Mouse (Mus musculus) forebrain, embryonic 11.5 days (tissue): ENCODE measurements around the gene Tiam2. TPM values are rescaled to one million over a fixed set of nuclear protein-coding genes. Genes with fewer than 3 reads are reported as not detected.

Experiments used
- ATAC-seq: fragments of 200-750 bp; cut with Nextera tagmentation; replicated peaks from 2 replicates; pipeline ENCODE4 v1.8.0; 2017; ENCODE audit warnings: moderate TSS enrichment; ENCODE audit not compliant: low FRiP score
- DNase-seq: peaks from one replicate; pipeline ENCODE4 v3.0.0-alpha.2; 2017; ENCODE audit warnings: low spot score
- H3K27ac ChIP-seq: fragments of 300-500 bp; sonication (generic); 2 replicates; pipeline ENCODE4 v1.5.1; 2014; ENCODE audit warnings: low read depth, low read length
- H3K27me3 ChIP-seq: fragments of 300-500 bp; sonication (generic); 2 replicates; pipeline ENCODE4 v1.6.1; 2014; ENCODE audit warnings: mild to moderate bottlenecking, low read length, mixed read lengths; ENCODE audit not compliant: control insufficient read depth, insufficient read depth
- H3K36me3 ChIP-seq: fragments of 300-500 bp; sonication (generic); 2 replicates; pipeline ENCODE4 v1.6.1; 2014; ENCODE audit warnings: mild to moderate bottlenecking, low read length, moderate library complexity, mixed read lengths; ENCODE audit not compliant: control insufficient read depth, insufficient read depth
- H3K4me1 ChIP-seq: fragments of 300-500 bp; sonication (generic); replicated peaks from 2 replicates; pipeline ENCODE4 v1.6.1; 2014; ENCODE audit warnings: low read length, mixed read lengths; ENCODE audit not compliant: control insufficient read depth, insufficient read depth
- H3K4me2 ChIP-seq: fragments of 300-500 bp; sonication (generic); 2 replicates; pipeline ENCODE4 v1.6.1; 2014; ENCODE audit warnings: low read depth, mild to moderate bottlenecking, low read length, moderate library complexity, mixed read lengths; ENCODE audit not compliant: severe bottlenecking
- H3K4me3 ChIP-seq: fragments of 300-500 bp; sonication (generic); 2 replicates; pipeline ENCODE4 v1.5.1; 2014; ENCODE audit warnings: low read depth, low read length
- H3K9ac ChIP-seq: fragments of 300-500 bp; sonication (generic); 2 replicates; pipeline ENCODE4 v1.6.1; 2014; ENCODE audit warnings: low read length
- H3K9me3 ChIP-seq: fragments of 300-500 bp; sonication (generic); 2 replicates; pipeline ENCODE4 v1.6.1; 2016; ENCODE audit warnings: low read length, mixed read lengths; ENCODE audit not compliant: control insufficient read depth
- WGBS: fragments of 180-500 bp; shearing (Covaris S2); extraction: QIAGEN DNeasy Blood & Tissue Kit; methylation state at CpG from one replicate; pipeline ENCODE4 v1.1.7; 2014; 5-methylcytosine and 5-hydroxymethylcytosine counted together
- polyA plus RNA-seq: library from polyadenylated mRNA; unstranded; fragments of >200 nt; fragmentation: Nextera tagmentation; extraction: Ambion mirVana; gene quantifications from 2 replicates; pipeline ENCODE4 v1.2.1, GENCODE M21; 2014

The Tiam2 gene
- polyA plus RNA-seq, 1 experiment from 2014 or later, result 7.4 TPM

- H3K4me1 ChIP-seq, result no peaks in the 10 kb centered on the region; the same call in 1 of the 2 replicates
- WGBS, result 53% methylated on average over 2 of the region's 2 CpGs
- H3K27ac ChIP-seq, result no peak overlapping the region
- H3K4me2 ChIP-seq, result no peak overlapping the region
- DNase-seq, result no peak
- no peaks in the 10 kb centered on the region for H3K36me3 ChIP-seq
- H3K27me3 ChIP-seq, result no peaks in the 10 kb centered on the region
- no peak overlapping the region for H3K4me3 ChIP-seq
- H3K9ac ChIP-seq, result no peak overlapping the region
- no peaks in the 10 kb centered on the region for H3K9me3 ChIP-seq
- no peak for ATAC-seq
Measured at GRCm38 (mm10) chr17:3457914-3458681, 131.7 kb downstream of the Tiam2 start.

GRCm38 (mm10) chr17:3465861-3466260 is 139.5 kb downstream of the Tiam2 start:
- H3K9me3 ChIP-seq, result no peaks in the 10 kb centered on the region
- H3K27me3 ChIP-seq, result no peaks in the 10 kb centered on the region
- no peak overlapping the region for H3K27ac ChIP-seq
- WGBS, result 77% methylated on average over 4 of the region's 4 CpGs
- H3K4me3 ChIP-seq, result no peak overlapping the region
- no peak for ATAC-seq
- no peaks in the 10 kb centered on the region for H3K4me1 ChIP-seq
- H3K36me3 ChIP-seq, result no peaks in the 10 kb centered on the region
- DNase-seq, result no peak
- no peak overlapping the region for H3K4me2 ChIP-seq
- no peak overlapping the region for H3K9ac ChIP-seq

GRCm38 (mm10) chr17:3466681-3467080 is 140.3 kb downstream of the Tiam2 start:
- Histone ChIP-seq H3K4me2 (no peak overlapping the region), H3K4me3 (no peak overlapping the region), H3K9ac (no peak overlapping the region), H3K27me3 (no peaks in the 10 kb centered on the region), H3K27ac (no peak overlapping the region), H3K36me3 (no peaks in the 10 kb centered on the region), H3K9me3 (no peaks in the 10 kb centered on the region), H3K4me1 (no peaks in the 10 kb centered on the region)
- 95% methylated on average over 3 of the region's 3 CpGs for WGBS
- ATAC-seq (no peak), DNase-seq (no peak)

- WGBS, result 75% methylated on average over 8 of the region's 8 CpGs
- DNase-seq, result no peak
- no peak overlapping the region for H3K27ac ChIP-seq
- H3K36me3 ChIP-seq, result no peaks in the 10 kb centered on the region
- H3K9me3 ChIP-seq, result no peaks in the 10 kb centered on the region
- no peak overlapping the region for H3K9ac ChIP-seq
- H3K27me3 ChIP-seq, result no peaks in the 10 kb centered on the region
- no peak overlapping the region for H3K4me2 ChIP-seq
- no peak; the same call in 1 of the 2 replicates for ATAC-seq
- no peak overlapping the region for H3K4me3 ChIP-seq
- no peaks in the 10 kb centered on the region for H3K4me1 ChIP-seq
Measured at GRCm38 (mm10) chr17:3467636-3468324, 141.4 kb downstream of the Tiam2 start.

GRCm38 (mm10) chr17:3472018-3472417 is 145.6 kb downstream of the Tiam2 start:
- DNase-seq, result no peak
- Histone ChIP-seq H3K4me2 (no peak overlapping the region), H3K27me3 (no peaks in the 10 kb centered on the region), H3K36me3 (no peaks in the 10 kb centered on the region), H3K27ac (no peak overlapping the region), H3K4me3 (no peak overlapping the region), H3K9me3 (no peaks in the 10 kb centered on the region), H3K4me1 (no peaks in the 10 kb centered on the region), H3K9ac (no peak overlapping the region)
- no peak for ATAC-seq
- WGBS, result 83% methylated on average over 6 of the region's 6 CpGs

- DNase-seq, result no peak
- Histone ChIP-seq H3K9ac (no peak overlapping the region), H3K36me3 (no peaks in the 10 kb centered on the region), H3K27me3 (no peaks in the 10 kb centered on the region), H3K4me3 (no peak overlapping the region), H3K4me1 (no peaks in the 10 kb centered on the region), H3K9me3 (no peaks in the 10 kb centered on the region), H3K4me2 (no peak overlapping the region), H3K27ac (no peak overlapping the region)
- no peak for ATAC-seq
- WGBS, result 84% methylated on average over 2 of the region's 2 CpGs
Measured at GRCm38 (mm10) chr17:3476546-3476945, 150.2 kb downstream of the Tiam2 start.

- Histone ChIP-seq H3K27ac (peak overlapping the region; percentile 37; the same call in 1 of the 2 replicates), H3K9me3 (no peaks in the 10 kb centered on the region), H3K4me1 (no peaks in the 10 kb centered on the region), H3K9ac (no peak overlapping the region), H3K4me2 (no peak overlapping the region), H3K36me3 (no peaks in the 10 kb centered on the region), H3K4me3 (no peak overlapping the region), H3K27me3 (no peaks in the 10 kb centered on the region)
- no peak for DNase-seq
- WGBS, result 65% methylated on average over 7 of the region's 7 CpGs
- no peak for ATAC-seq
Measured at GRCm38 (mm10) chr17:3481576-3482575, 155.5 kb downstream of the Tiam2 start.

- Histone ChIP-seq H3K9me3 (no peaks in the 10 kb centered on the region), H3K36me3 (no peaks in the 10 kb centered on the region), H3K4me2 (no peak overlapping the region), H3K4me1 (no peaks in the 10 kb centered on the region), H3K4me3 (no peak overlapping the region), H3K27ac (no peak overlapping the region), H3K27me3 (no peaks in the 10 kb centered on the region), H3K9ac (no peak overlapping the region)
- WGBS, result 89% methylated on average over 8 of the region's 8 CpGs
- ATAC-seq, result no peak
- DNase-seq, result no peak
Measured at GRCm38 (mm10) chr17:3483091-3483490, 156.7 kb downstream of the Tiam2 start.
